Mouse (Mus musculus) liver, adult (tissue): ENCODE measurements around the gene Dnpep.

Experiments used
- GATA4 ChIP-seq: IDR thresholded peaks from 2 replicates; pipeline ENCODE4 v1.6.1; 2014; ENCODE audit warnings: mild to moderate bottlenecking, low read length; ENCODE audit not compliant: insufficient replicate concordance

The Dnpep gene

DNA sequence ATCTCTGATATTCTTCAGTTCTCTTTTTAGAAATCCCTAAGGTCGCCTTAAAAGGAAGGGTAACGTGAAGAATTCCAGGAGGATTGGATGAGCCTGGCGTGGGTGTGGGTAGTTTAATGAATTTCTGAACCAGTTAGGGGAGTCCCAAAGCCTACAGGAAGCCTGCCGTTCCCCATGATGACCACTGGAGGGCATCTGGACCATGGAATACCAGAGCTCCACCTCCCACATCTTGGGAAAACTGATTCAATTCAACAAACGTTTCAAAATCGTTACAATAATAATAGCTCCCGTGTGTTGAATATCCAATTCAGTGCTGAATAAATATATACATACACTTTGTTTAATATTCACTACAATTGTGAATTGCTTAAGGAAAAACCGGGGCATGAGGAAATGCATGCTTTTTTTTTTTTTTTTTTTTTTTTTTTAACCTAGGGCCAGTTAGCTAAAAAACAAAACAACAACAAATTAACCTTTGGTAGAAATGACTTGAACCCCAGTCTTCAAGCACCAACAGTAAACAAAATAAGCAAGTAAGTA is 25.2 kb upstream of the Dnpep start:
- TF ChIP-seq GATA4, result no peak

DNA sequence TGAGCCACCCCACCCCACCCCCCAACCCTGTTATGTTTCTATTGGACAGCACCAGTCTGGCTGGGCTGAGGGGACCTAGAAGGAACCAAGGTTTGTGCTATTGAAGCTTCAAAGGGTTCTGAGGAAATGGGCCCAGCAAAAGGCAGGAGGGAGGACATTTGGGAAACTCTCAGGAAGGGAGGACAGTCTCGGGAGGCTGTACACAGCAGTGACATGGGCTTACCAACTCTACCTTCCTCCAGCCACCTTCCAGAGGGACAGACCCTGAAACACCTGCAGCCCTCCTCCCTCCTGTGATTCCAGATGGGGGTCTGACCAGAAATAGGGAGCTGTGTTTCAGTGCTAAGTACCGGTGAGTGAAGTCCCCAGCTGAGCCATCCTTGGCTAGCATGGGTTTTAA is 22.7 kb upstream of the Dnpep start:
- TF ChIP-seq GATA4, result no peak

DNA sequence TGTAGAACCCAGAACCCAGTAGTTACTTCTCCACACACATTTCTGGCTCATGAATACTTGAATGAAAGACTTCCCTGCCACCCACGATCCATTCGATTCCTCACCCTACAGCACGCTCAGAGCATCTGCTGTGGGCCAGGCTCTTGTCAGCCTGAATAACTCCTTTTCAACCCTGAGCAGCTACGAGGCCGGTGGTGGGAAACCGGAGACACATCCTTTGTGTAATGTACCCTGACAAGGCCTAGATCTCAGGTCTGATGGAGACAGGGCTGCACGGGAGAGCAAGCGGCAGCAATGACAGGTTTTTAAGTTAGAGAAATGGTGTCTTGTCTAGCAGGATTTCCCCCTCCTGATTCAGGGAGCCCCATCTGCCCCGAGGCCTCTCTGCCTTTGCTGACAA is 21.5 kb upstream of the Dnpep start:
- TF ChIP-seq GATA4, result no peak

DNA sequence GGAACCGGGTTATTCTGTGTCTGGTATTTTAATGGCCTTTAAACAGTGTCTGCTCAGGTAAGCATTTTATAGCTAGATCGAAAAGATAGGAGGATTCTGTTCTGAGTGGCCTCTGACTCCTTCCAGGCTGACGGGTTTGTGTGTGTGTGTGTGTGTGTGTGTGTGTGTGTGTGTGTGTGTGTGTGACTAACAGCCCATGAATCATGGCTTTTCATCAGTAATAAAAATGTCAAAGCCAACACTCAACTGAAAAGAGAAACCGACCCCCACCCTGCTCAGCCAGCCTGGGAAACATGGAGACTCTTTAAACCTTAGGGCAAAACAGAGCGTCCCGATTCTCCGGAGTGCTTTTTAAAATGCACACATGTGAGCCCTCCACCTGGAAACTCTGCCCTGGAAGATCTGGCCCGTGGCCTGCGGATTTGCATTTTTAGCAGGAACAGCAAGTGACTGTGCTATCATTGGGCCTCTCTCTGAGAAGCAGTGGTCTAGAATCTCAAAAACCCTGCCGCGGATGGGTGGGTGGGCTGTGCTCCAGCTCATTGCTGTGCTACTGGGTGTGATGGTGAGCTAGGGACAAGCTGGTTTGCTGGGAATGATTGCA is 20.4 kb upstream of the Dnpep start:
- no peak for TF ChIP-seq GATA4

DNA sequence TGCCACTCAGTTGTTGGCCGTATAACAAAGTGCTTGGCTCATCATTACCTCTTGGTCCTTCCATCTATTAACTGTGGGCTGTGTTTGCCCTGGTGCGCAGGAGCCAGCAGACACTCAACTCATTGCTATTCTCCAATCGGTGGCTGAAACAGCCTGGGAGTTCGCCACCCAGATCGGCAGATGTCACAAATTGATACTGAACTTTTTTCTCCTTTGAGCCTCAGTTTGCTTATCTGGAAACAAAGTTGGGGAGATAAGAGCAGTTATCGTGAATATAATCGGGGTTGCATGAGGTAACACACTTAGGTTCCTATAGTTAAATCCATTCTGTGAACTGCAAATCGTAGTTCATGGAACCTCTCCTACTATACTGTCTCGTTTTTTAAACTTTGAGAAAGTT is 19.3 kb upstream of the Dnpep start:
- no peak for TF ChIP-seq GATA4

DNA sequence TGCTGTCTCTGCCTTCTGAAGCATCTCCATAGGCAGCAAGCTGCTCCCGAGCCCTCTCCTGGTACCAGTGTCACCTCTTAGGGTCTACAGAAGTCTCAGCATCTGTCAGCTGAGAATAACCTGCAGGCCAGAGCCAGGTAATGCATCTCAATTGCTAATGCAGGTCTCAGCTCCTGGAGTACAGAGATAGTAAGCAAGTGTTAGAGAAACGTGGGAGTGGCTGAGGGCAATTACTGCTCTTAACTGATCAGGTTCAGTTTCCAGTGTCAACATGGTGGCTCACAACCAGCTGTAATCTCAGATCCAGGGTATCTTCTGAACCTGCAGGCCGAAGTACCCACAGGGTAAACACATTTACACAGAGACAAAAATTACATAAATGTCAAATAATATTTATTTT is 18.7 kb upstream of the Dnpep start:
- TF ChIP-seq GATA4, result no peak

DNA sequence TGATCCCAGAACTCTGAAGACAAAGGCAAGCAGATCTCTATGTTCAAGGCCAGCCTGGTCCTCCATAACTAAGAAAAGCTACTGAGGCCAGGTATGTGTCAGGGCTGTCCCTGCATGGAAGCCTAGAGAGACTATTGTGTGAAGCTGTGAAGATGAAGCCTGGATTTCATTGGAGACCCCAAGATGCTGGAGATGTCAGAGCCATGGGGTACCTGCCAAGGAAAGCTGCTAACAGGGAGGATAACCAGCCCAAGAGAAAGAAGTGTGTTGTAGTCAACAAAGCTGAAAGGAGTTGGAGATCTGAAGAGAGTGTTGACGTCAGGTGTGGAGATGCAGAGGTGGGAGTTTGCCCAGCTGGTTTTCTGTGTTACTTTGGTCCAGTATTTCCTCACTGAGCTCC is 13.5 kb upstream of the Dnpep start:
- TF ChIP-seq GATA4, result no peak

DNA sequence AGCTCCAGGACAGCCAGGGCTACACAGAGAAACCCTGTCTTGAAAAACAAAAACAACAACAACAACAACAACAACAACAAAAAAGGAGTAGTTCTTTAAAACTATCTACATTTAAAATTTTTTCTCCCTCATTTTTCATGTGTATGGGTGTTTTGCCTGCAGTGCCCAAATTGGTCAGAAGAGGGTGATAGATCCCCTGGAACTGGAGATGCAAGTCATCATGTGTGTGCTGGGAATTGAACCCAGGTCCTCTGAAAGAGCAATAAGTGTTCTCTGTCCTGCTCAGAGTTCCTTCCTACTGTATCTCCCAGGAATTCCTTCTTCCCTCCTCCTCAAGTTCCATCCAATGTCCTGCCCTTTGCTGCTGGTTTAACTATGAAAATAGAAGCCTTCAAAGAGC is 9.7 kb upstream of the Dnpep start:
- no peak for TF ChIP-seq GATA4

DNA sequence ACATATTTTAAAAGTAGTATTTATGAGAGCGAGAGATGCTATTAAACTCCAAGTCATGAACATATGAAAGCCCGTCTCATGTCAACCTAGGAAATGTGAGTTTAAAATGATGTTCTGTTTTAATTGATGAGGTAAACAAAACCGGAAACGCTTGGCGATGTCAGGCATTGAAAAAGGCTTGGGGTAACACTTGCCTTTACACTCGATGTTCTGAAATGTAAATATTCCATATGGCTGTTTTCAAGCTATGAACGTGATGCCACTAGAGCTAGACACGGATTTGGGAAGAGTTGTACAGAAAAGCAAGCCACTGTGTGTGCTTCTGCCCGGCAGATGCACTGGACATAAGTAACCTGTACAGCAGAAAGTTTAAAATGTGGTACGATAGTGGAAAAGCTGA is 1.4 kb upstream of the Dnpep start:
- TF ChIP-seq GATA4, result no peak

DNA sequence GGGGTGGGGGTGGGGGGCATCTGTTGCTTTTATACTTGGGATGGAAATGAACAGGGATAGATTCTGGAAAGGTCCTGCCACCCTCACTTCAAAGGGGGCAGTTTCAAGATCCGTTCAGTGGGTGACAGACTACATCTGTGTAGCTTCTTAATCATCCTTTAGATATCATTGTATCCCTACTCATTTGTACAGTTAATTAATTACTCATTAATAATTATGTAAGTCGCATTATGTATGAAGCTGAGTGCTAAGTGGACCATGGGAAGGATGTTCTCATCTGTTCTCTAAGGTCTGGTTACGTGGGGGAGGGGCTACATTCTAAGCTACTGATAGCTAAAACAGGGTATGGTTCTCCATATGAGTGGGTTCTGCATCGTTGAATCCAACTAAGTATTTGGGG is 946 bp upstream of the Dnpep start:
- TF ChIP-seq GATA4, result no peak

DNA sequence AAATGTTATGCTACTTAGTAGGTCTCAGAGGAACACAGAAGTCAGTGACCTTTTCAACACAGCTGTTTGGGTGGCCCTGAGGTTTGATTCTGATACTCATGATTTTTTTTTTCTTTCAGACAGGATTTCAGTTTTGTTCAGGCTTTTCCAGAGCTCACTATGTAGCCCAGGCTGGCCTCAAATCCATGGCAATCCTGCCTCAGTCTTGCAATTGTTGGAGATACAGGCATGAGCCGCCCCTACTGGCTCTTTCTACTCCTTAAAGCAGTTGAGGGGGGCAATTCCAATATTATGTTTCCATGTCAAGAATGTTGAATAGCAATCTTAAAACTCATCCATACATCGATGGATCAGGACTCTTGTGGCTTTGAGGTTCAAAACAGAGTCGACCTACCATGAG is 511 bp upstream of the Dnpep start:
- TF ChIP-seq GATA4, result no peak

DNA sequence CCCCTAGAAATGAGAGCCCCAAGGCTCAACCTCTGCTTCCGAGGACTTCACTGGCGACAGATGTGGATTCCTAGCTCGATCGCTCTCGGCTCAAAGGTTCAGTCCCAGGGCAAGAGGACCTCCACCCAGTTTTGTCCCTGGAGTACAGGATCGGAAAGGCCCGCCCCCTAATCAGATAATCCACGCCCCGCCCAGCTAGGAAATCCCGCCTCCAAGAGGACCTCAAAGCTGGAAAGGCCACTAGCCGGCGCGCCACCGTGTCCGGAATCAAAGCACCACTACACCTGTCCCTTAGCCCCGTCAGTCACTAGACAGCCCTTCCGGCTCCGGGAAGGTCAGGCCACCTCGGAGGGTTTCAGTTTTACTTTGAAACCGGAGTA is 939 bp downstream of the Dnpep start:
- peak; percentile 57; the same call in 1 of the 2 replicates for TF ChIP-seq GATA4

DNA sequence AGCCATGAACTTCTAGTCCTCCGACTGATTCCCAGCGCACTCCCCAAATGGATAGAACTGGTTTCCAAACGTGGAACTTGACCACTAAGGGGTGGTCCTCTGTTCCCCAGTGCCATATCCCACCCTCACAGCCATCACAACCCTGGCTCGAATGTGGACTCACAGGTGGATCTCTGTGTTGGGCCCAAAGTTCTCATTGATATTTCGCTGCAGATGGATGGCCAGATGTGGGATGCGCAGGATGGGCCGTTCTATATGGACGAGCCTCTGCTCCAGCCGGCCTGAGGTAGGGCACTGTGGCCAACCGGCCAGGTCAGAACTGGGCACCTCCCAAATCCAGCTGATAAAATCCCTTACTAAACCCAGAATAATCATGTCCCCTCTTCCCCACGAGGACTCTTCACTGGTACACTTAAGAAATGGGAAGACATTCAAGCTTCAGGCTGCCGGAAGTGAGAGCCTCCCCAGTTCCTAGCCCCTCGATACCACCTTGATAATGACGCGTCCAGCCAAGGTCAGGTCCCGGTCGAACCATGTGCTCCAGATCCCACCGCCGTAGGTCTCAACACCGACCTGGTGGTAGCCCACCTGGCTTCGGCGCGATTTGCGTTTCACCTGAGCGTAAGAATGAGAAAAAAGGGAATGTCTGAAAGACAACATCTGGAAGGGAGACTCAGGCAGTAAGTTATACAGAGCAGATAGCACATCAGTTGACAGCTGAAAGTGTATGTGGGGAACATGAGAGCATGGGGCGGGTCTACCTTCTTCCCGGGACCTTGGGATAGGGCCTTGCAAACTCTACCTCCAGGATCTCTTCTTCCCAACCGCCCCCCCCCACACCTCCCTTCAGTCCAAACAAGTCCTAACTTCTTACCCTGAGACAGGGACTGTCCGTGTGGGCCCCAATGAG is 2.1 kb downstream of the Dnpep start:
- no peak for TF ChIP-seq GATA4

DNA sequence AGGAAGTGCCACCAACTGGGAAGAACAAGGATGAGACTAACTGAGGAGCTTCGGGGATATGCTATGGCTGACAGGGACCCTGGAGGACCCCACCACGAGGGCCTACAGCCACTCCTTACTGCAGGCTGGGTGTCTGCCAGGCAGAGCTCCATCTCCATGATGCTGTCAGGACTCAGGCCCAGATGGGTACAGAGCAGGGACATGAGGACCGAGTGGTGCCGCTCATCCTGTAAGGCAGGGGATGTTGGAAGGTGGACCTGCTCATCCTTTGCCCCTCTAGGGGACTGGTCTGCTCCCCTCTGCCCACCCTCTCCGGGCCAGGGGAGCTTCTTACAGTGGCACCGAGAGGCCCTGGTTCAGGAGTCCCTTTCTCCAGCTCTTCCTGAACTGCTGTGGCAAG is 2.8 kb downstream of the Dnpep start:
- no peak for TF ChIP-seq GATA4

DNA sequence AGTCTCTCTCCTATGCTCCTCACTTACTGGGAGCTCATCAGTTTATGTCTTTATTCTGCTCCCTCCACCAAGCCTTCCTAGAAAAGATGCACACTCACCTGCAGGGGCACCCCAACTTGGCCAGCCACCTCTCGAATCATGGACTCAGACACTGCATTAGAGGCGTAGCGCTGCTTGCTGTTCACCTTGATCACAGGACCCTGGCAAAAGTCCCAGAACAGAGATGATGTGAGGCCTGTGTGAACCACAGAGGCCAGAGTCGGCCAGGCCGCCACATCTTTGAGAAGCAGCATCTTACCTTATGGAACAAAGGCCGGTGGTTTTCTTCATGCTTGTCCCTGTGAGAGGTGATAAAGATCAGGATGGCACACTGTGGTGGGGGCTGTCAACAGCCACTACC is 6.1 kb downstream of the Dnpep start:
- no peak for TF ChIP-seq GATA4

DNA sequence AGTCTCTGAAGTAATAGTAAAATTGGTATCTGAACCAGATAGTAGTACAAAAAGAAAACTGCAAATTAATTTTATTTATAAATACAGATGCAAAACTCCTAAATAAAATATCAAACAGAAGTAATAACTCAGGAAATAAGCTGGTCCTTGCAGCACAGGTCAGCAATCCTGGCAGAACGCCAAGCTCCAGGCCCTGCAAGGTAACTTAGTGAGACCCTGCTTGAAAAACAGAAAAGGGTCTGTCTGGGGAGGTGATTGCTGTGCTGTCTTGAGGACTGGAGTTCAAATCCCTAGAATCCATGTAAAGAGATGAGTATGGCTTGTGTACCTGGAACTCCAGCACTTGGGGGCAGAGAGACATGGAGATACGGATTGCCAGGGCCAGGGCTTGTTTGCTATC is 13.1 kb downstream of the Dnpep start:
- no peak for TF ChIP-seq GATA4

DNA sequence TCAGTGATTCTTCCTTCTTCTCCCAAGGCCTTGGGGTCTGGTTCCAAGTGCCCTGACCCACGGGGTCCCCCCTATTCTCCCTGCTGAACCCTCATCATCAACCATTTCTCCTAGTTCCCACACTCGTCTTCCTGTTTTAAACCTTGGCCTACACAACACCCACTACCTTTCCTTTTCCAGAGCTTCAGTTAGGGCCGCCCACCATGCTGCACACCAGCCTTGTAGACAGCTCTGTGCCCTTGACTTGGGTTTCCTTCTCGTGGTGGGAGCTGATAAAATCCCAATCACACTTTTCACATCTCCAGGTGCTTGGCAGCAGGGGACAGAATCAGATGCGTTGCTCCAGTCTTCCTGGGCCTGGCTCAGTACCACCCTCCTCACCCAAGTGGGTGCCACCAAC is 23.5 kb downstream of the Dnpep start:
- no peak for TF ChIP-seq GATA4

DNA sequence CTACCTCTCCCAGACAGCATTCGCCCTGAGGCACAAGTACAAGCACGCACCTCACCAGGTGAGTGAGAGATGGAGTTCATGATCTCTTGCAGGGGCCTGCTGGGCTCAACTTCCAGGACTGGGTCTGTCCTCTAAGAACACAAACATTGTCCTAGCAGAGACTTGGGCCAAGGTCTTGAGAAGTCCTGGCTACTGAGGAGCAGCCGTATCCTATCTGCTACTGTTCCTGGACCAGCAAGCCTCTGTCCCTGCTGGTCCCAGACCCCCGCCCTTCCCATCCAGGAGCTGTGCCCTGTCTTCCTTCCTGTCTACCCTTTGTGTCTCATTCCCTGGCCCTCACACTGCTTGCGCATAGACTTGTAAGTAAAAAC is 24.5 kb downstream of the Dnpep start:
- no peak for TF ChIP-seq GATA4
